Mouse (Mus musculus) natural killer cell, adult 2 months (primary cell): ENCODE measurements around the gene Gm3776.
"Not testable (repeated sequence)": the region's sequence is repeated elsewhere in the genome, so short reads cannot be mapped to it uniquely, and the experiment has no call there.

Experiments used
- DNase-seq, 2 experiments: peaks; one replicate each; pipeline ENCODE4 v3.0.0; 2022; ENCODE audit warnings: low spot score in 2 of 2

The Gm3776 gene

GRCm38 (mm10) chr9:78292462-78292861, 35.5 kb downstream of the Gm3776 start:
- not testable (repeated sequence) for DNase-seq

GRCm38 (mm10) chr9:78293683-78294082, 36.8 kb downstream of the Gm3776 start:
- not testable (repeated sequence) for DNase-seq

GRCm38 (mm10) chr9:78294781-78295180, 37.9 kb downstream of the Gm3776 start:
- not testable (repeated sequence) for DNase-seq

GRCm38 (mm10) chr9:78296089-78296488, 39.2 kb downstream of the Gm3776 start:
- DNase-seq, result peak; percentile 9 to 12

- DNase-seq, result no peak
Measured at GRCm38 (mm10) chr9:78298232-78298631, 41.3 kb downstream of the Gm3776 start.

GRCm38 (mm10) chr9:78299143-78299542, 42.2 kb downstream of the Gm3776 start:
- DNase-seq, result not testable (repeated sequence)

- not testable (repeated sequence) for DNase-seq
Measured at GRCm38 (mm10) chr9:78308122-78308521, 51.2 kb downstream of the Gm3776 start.

GRCm38 (mm10) chr9:78314696-78315095, 57.8 kb downstream of the Gm3776 start, which contains the start of gene Omt2a:
TSS of gene Omt2a (minus strand) at chr9:78314796.
- no peak for DNase-seq
